Mouse (Mus musculus): ENCODE data around the gene H2al1f.

DNA sequence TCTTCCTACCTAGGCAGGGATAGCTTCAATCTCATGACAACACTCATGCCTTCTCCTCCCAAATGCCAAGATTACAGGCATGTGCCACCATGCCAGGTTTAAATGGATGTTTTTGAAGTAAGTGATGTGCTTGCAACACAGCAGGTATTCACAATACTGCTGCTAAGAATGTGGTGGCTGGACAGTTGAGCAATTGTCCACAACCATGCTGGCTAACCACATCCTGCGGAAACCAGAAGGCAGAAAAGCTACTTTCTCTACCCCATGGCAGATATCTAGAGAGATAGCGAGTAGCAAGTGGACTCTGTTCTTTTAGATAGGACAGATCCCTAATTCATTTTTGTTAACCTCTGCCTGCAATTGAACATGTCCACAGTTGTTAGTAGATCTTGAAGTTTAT lies 46.3 kb downstream of the H2al1f start:
- TF ChIP-seq POLR2A (IDR thresholded peaks at IDR 0.05; ENCODE audit: insufficient read depth, low read depth, low read length) (no peak), EP300 (IDR thresholded peaks at IDR 0.05; ENCODE audit: insufficient read depth, low read depth, low read length) (no peak)

Measured in heart, adult 2 months (tissue).